Mouse (Mus musculus): ENCODE results near the gene Acoxl.

The Acoxl gene

GRCm38 (mm10) chr2:127937079-127937478 lies 98.4 kb downstream of the Acoxl start:
- DNase-seq (ENCODE audit: low read depth, low spot score) = no peak

GRCm38 (mm10) chr2:127939206-127939605 lies 100.5 kb downstream of the Acoxl start:
- no peak for DNase-seq (ENCODE audit: low read depth, low spot score)

DNA sequence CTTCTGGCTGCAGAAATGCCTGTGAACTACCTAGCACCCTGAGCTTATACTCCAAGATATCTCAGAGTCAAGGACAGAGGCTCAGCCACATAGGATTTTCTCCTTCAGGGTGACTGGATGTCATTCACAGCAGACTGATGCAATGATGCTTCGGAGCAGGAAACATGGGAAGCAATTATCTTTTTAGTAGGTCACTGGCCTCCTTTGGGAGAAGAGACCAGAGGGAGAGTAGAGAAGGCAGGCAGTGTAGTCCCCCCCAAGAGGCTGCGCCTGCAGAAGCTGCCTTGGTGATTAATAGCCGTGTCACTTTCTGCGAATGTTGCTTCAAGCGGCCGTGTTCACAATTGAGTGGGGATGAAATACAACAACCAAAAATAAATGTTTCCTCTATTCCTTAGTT lies 121.9 kb downstream of the Acoxl start:
- DNase-seq (ENCODE audit: low read depth, low spot score) = no peak

DNA sequence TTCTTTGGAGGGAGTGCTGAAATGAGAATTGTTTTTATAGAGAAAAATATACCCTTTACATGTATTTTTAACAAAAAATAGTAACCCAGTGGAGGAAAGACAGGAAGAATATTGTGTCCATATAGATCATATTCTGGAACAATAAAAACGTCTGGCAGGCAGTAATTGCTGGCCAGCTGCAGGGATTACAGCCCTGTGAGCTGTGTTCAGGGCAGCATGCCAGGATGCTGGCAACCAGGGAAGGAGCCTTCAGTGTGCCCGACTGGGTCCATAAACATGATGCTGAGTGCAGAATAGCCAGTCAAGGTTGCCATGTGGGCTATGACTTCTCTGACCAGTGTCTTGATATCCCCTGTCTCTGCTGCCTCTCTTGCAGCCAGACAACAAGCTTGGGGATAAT lies 122.5 kb downstream of the Acoxl start:
- no peak for DNase-seq (ENCODE audit: low read depth, low spot score)

- DNase-seq (ENCODE audit: low read depth, low spot score) = no peak
These were observed 123.2 kb downstream of the Acoxl start for GRCm38 (mm10) chr2:127961802-127962433.

DNA sequence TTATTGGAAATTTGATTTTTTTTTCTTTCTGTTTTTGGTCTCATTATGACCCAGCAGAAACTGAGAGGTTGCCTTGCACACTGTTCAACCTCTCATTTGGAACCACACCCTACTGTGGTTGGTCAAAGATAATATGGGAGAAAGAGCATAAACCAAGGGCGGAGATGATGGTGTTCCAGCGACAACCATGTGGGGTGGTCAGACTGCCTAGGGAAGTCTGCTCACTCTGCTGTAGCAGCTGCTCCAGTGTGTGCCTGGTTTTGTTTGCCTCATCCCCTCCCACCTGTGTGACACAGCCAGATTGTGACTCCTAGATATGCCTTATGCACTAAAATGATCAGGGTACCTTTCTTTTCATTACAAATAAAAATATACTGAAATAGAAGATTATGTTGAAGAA lies 130.3 kb downstream of the Acoxl start:
- no peak for DNase-seq (ENCODE audit: low read depth, low spot score)

DNA sequence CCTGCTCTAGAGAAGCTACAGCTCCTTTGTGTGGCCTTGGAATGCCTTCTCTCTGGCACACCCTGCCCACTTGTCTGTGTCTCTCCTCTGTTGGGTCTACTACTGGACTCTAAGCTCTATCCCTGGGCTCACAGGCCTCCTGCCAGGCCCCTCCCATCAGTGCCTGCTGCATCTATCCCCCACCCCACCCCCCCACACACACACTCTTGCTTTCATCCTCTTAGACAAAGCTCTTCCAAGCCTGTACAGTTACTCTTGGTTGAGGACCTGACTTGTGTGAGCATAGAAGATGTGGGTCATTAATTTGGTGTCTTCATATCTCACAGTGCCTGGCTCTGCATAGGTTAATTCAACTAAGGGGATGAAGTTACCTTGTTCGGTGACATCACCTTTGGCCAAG lies 137.6 kb downstream of the Acoxl start:
- DNase-seq (ENCODE audit: low read depth, low spot score) = no peak

DNA sequence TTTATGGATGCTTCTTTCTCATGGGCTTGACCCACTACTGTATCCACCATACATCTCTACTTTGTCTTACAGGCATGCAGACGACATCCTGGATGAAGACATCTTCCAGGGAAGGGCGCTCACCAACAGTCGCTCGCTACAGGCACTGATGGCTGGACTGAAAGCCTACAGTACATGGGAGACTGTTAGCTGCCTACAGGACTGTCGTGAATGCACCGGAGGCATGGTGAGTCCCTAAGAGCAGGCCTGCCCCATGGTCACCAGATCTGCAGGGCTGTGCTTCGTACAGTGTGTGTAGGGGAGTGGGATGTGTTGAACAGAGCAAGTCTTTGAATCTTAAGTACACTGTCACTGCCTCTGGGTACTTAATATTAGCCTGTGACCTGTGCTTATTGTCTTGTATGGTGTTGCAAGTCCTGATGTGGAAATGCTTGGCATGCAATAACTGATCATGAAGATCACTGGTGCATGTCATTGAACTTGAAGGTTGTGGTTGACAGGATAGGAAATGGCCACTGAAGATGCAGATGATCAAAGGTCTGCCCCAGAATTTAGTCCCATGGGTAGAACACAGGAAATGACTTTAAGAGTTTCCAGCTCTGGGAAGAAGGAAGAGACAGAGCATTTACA lies 140.0 kb downstream of the Acoxl start:
- no peak for DNase-seq (ENCODE audit: low read depth, low spot score)

DNA sequence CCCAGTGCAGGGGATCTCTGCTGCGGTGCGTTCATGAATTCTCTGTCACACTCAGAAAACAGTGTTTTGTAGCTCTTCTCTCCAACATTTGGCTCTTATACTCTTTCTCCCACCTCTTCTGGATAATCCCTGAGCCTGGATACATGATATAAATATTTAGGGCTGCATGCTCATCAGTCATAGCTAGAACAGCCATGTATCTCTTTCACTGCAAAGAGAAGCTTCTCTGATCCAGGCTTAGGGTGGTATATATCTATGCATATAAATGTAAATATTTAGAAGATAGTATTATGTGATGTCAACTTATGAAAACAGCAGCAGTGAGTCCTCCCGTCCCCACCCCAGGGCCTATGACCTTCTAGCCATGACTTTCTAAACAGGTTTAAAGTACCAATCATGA lies 143.9 kb downstream of the Acoxl start:
- DNase-seq (ENCODE audit: low read depth, low spot score) = no peak

DNA sequence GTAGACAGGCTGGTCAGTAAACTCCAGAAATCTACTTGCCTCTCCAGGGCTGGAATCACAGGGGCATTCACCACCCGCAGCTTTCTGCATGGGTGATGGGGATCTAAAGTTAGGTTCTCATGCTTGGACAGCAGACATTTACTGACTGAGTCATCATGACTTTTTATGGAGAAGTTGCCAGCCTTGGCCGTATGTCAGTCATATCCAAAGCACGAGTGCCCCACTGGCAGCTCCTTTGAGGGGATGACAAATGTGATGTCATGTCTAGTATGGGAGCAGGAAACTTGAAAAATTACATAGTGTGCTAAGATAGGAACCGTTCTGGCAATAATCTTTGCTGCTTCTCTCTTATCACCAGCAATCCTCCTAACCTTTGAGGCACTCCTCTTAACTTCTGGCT lies 144.6 kb downstream of the Acoxl start:
- DNase-seq (ENCODE audit: low read depth, low spot score) = no peak

DNA sequence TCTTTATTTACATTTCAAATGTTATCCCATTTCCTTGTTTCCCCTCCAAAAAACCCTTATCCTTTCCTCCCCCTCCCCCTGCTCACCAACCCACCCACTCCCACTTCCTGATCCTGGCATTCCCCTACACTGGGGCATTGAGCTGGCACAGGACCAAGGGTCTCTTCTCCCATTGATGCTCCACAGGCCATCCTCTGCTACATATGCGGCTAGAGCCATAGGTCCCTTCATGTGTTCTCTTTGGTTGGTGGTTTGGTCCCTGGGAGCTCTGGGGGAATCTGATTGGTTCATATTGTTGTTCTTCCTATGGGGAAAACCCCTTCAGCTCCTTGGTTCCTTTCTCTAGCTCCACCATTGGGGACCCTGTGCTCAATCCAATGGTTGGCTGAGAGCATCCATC lies 145.3 kb downstream of the Acoxl start:
- no peak for DNase-seq (ENCODE audit: low read depth, low spot score)

DNA sequence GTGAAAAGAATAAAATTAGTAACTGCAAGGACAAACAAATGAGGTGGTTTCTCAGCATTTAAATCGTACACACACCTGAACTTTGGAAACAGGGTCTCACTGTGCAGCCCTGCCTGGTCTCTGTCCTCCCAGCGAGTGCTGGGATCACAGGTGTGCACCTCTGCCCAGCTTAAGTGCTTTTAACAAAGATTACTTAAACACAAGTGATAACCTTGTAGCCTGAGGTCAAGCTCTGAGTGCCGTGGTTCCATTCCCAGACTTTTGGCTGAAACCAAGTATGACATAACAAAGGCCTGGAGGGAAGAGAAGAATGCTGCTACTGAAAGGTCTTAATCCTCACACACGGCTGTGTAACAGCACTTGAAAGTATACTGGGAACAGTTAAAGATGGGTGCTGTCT lies 149.0 kb downstream of the Acoxl start:
- no peak for DNase-seq (ENCODE audit: low read depth, low spot score)

DNA sequence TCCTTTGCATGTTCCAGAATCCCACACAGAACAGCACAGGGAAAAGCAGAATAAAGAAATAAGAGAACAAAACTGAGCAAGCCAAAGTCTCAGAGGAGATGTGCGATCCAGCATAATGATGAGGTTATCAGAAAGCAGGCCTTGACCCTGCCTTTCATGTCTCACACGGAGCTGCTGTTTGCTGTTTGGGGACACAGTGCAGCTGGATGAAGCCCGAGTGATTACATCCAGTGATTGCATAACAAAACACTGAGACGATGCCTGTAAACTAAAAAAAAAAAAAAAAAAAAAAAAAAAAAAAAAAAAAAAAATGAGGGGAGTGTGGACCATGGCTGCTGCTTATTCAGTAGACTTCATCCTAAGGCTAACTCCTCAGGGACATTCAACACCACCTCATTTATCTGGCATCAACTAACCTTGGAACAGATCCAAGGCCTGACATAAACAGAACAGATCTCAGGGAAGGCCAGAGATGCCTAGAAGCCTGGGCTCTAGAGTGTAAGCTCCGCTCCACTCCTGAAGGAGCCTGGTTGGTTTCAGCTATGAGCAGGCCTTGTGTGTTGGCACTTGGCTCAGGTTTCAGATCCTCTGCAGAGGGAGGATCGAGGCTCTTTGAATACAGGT lies 152.3 kb downstream of the Acoxl start:
- DNase-seq (ENCODE audit: low read depth, low spot score) = no peak

DNA sequence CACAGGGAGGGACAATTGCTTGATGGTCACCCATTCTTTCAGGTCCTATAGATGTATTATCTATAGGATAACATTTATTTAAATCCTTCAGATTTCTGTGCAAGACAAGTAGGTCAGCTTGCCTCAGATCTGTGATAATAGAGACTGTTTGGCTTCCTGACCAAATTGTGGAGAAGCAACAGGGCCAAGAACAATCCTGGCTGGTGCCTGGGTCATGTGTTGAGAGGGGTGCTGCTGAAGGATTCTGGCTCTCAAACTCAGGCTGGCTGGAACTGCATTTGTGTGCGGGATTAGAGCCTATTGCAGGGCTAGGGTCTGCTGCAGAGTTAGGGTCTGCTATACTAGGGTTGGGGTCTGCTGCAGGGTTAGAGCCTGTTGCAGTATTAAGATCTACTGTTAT lies 153.0 kb downstream of the Acoxl start:
- no peak for DNase-seq (ENCODE audit: low read depth, low spot score)

GRCm38 (mm10) chr2:128008662-128009423 lies 170.2 kb downstream of the Acoxl start:
- DNase-seq (ENCODE audit: low read depth, low spot score) = no peak

DNA sequence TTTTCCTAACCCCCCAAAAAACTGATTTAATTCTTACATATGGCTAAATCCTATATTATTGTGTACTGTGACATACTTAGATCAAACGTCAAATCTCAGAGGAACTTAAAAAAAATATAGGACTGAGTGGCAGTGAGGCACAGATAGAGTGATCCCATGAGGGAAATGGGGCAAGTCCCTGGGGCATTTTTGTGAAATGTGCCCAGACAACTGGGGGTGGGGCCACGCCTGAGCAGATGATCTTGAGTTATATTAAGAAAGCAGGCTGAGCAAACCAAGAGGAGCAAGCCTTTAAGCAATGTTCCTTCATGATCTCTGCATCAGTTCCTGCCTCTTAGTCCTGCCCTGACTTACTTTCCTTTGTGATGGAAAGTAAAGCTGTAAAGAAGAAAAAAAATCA lies 175.9 kb downstream of the Acoxl start:
- DNase-seq (ENCODE audit: low read depth, low spot score) = no peak

- no peak for DNase-seq (ENCODE audit: low read depth, low spot score)
These were observed 176.9 kb downstream of the Acoxl start for GRCm38 (mm10) chr2:128015602-128016001.

GRCm38 (mm10) chr2:128020039-128020907 lies 181.6 kb downstream of the Acoxl start:
- DNase-seq (ENCODE audit: low read depth, low spot score) = no peak

- DNase-seq (ENCODE audit: low read depth, low spot score) = no peak
These were observed 182.2 kb downstream of the Acoxl start for GRCm38 (mm10) chr2:128020908-128021193.

GRCm38 (mm10) chr2:128023855-128024254 lies 185.2 kb downstream of the Acoxl start:
- DNase-seq (ENCODE audit: low read depth, low spot score) = no peak

GRCm38 (mm10) chr2:128027696-128028095 lies 189.0 kb downstream of the Acoxl start:
- no peak for DNase-seq (ENCODE audit: low read depth, low spot score)

DNA sequence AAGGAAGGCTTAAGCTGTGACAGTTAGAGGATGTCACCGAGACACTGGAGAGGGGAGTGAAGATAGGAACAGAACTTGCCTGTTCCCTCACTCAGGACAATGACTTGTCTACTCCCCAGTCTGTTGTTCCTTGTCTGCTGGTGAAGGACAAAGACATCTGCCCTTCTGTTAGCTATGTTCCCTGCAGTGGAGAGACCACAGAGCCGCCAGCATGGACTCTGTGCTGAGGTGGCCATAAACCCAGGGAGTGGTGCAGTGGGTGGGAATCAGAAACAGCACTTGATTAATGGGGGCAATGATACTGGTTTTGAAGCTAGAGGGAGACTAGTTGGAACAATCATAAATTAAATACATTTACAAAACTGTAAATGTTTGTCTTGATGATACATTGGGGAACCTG lies 191.3 kb downstream of the Acoxl start:
- no peak for DNase-seq (ENCODE audit: low read depth, low spot score)

All from WW6 (cell line).